Mouse (Mus musculus) adrenal gland, adult 2 months (tissue): ENCODE measurements around the gene Rgs19. TPM values are rescaled to one million over a fixed set of nuclear protein-coding genes. Genes with fewer than 3 reads are reported as not detected.

Source experiments
- DNase-seq: peaks from one replicate; pipeline ENCODE4 v3.0.0; 2021
- polyA plus RNA-seq: library from polyadenylated mRNA; depleted of rRNA; stranded (reverse); fragments of >200 nt; gene quantifications from 2 replicates; pipeline ENCODE4 v1.2.3, GENCODE M21; 2012; rRNA removed
- total RNA-seq, 2 experiments: library from RNA; stranded (reverse); gene quantifications; 2 replicates each; pipeline ENCODE4 v1.2.3; 2021

Gene Rgs19
- total and polyA plus RNA-seq, 3 experiments: 21.4 to 61.2 (median 31.1) TPM

- DNase-seq: no peak
Measured at GRCm38 (mm10) chr2:181653523-181653922, 40.3 kb downstream of the Rgs19 start.

GRCm38 (mm10) chr2:181653065-181653464 lies 40.7 kb downstream of the Rgs19 start:
- no peak for DNase-seq

GRCm38 (mm10) chr2:181648926-181649325 lies 44.9 kb downstream of the Rgs19 start:
- DNase-seq: no peak

- DNase-seq: no peak
Measured at GRCm38 (mm10) chr2:181646626-181647472, 46.9 kb downstream of the Rgs19 start.

GRCm38 (mm10) chr2:181645666-181646065 lies 48.1 kb downstream of the Rgs19 start:
- no peak for DNase-seq

GRCm38 (mm10) chr2:181644361-181644760 lies 49.4 kb downstream of the Rgs19 start:
- peak; percentile 51 for DNase-seq

Other genes with a start within 250 kb of the Rgs19 start
- gene Zbtb46, start 234.6 kb downstream of the Rgs19 start, total RNA-seq: 10 to 100 TPM in 1 of 2 experiments, 1 to 10 TPM in 1; 9.5 to 16.3 TPM
- gene Zbtb46, start 234.6 kb downstream of the Rgs19 start, polyA plus RNA-seq: 6.0 and 6.2 TPM in 2 replicates
- not detected for gene Abhd16b, start 200.8 kb downstream of the Rgs19 start, total RNA-seq
- not detected in 2 replicates for gene Abhd16b, start 200.8 kb downstream of the Rgs19 start, polyA plus RNA-seq
- gene Tpd52l2, start 196.8 kb downstream of the Rgs19 start, total RNA-seq: 100 to 1,000 TPM; 102 to 119 TPM
- gene Tpd52l2, start 196.8 kb downstream of the Rgs19 start, polyA plus RNA-seq: 24.0 and 25.2 TPM in 2 replicates
- 10 to 100 TPM; 92.3 to 96.0 TPM for gene Dnajc5, start 173.5 kb downstream of the Rgs19 start, total RNA-seq
- gene Dnajc5, start 173.5 kb downstream of the Rgs19 start, polyA plus RNA-seq: 35.7 and 36.6 TPM in 2 replicates
- gene Uckl1, start 109.1 kb downstream of the Rgs19 start, total RNA-seq: 10 to 100 TPM; 64.9 to 73.6 TPM
- gene Uckl1, start 109.1 kb downstream of the Rgs19 start, polyA plus RNA-seq: 165 and 170 TPM in 2 replicates
- gene Prpf6, start 102.1 kb downstream of the Rgs19 start, total RNA-seq: 10 to 100 TPM; 63.0 to 69.0 TPM
- gene Prpf6, start 102.1 kb downstream of the Rgs19 start, polyA plus RNA-seq: 6.7 and 9.6 TPM in 2 replicates
- 10 to 100 TPM; 40.9 to 52.7 TPM for gene Zfp512b, start 101.2 kb downstream of the Rgs19 start, total RNA-seq
- gene Zfp512b, start 101.2 kb downstream of the Rgs19 start, polyA plus RNA-seq: 69.2 and 72.6 TPM in 2 replicates
- 10 to 100 TPM in 1 of 2 experiments, 1 to 10 TPM in 1; 9.6 to 21.6 TPM for gene Samd10, start 94.8 kb downstream of the Rgs19 start, total RNA-seq
- gene Samd10, start 94.8 kb downstream of the Rgs19 start, polyA plus RNA-seq: 41.0 and 44.6 TPM in 2 replicates
- gene Gm29797, start 36.9 kb downstream of the Rgs19 start, total RNA-seq: under 1 TPM in 1 of 2 experiments, not detected in 1; 0.55 TPM
- gene Gm29797, start 36.9 kb downstream of the Rgs19 start, polyA plus RNA-seq: 0.47 TPM in 1 of 2 replicates, not detected in the other
- gene Sox18, start 22.3 kb downstream of the Rgs19 start, total RNA-seq: 10 to 100 TPM; 20.3 to 34.7 TPM
- 164 and 223 TPM in 2 replicates for gene Sox18, start 22.3 kb downstream of the Rgs19 start, polyA plus RNA-seq
- gene Tcea2, start 13.7 kb downstream of the Rgs19 start, total RNA-seq: 1 to 10 TPM; 6.6 to 7.8 TPM
- gene Tcea2, start 13.7 kb downstream of the Rgs19 start, polyA plus RNA-seq: 10.1 and 10.6 TPM in 2 replicates
- gene Lkaaear1, start 4.5 kb upstream of the Rgs19 start, total RNA-seq: not detected
- gene Lkaaear1, start 4.5 kb upstream of the Rgs19 start, polyA plus RNA-seq: not detected in 2 replicates
- gene Oprl1, start 21.0 kb upstream of the Rgs19 start, total RNA-seq: 1 to 10 TPM; 1.0 to 3.7 TPM
- gene Oprl1, start 21.0 kb upstream of the Rgs19 start, polyA plus RNA-seq: 1.3 and 1.6 TPM in 2 replicates
- gene Myt1, start 69.4 kb upstream of the Rgs19 start, total RNA-seq: 1 to 10 TPM; 2.6 to 5.0 TPM
- gene Myt1, start 69.4 kb upstream of the Rgs19 start, polyA plus RNA-seq: 0.91 and 0.99 TPM in 2 replicates
- gene Pcmtd2, start 143.9 kb upstream of the Rgs19 start, total RNA-seq: 10 to 100 TPM; 48.0 to 69.7 TPM
- gene Pcmtd2, start 143.9 kb upstream of the Rgs19 start, polyA plus RNA-seq: 18.3 and 21.5 TPM in 2 replicates
- 10 to 100 TPM; 15.8 to 20.1 TPM for gene Polr3k, start 170.4 kb upstream of the Rgs19 start, total RNA-seq
- 0.94 and 1.9 TPM in 2 replicates for gene Polr3k, start 170.4 kb upstream of the Rgs19 start, polyA plus RNA-seq